Mouse (Mus musculus): Measurements from ENCODE around the gene Eid3. TPM values are rescaled to one million over a fixed set of nuclear protein-coding genes. Genes with fewer than 3 reads are reported as not detected.
A peak's percentile ranks its signal among the peaks of the same experiment; 100 is the strongest.

Eid3 gene
- polyA plus RNA-seq, 1 experiment: 0.09 TPM

DNA sequence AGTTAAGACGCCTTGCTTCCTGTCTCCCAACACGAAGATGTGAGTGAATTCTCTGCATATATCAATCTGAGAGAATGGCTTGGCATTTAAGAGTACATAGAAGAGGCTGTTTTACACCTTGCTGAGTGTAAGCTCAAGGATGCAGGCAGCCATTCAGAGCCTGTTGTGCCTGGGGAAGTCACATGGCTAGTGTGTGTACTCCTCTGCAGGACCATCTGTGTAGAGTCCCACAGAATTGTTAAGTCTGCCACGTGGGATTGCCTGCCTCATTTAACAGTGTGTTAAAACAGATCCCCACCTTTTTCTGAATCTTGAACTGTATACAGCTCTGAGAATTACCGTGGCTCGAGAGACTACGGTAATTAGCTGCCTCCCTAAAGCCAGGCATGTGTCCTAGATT, 39.9 kb upstream of the Eid3 start:
- Histone ChIP-seq H3K27ac (ENCODE audit: insufficient read depth, low read depth, low read length) (no peak overlapping the region), H3K36me3 (ENCODE audit: control insufficient read depth, insufficient read depth, low read length) (no peaks in the 10 kb centered on the region), H3K4me3 (ENCODE audit: insufficient read depth, low read depth, low read length) (no peak overlapping the region), H3K27me3 (replicated peaks; ENCODE audit: control insufficient read depth, insufficient read depth, low read length) (no peaks in the 10 kb centered on the region), H3K4me1 (ENCODE audit: control insufficient read depth, insufficient read depth, low read length) (no peaks in the 10 kb centered on the region)
- TF ChIP-seq CTCF (conservative IDR thresholded peaks at IDR 0.05; ENCODE audit: insufficient read depth, insufficient read length, low read depth, low read length): no peak
- no peak for TF ChIP-seq POLR2A (IDR thresholded peaks at IDR 0.05; ENCODE audit: low read depth, low read length)
- DNase-seq: no peak
- 37% methylated on average over 6 of the region's 6 CpGs for WGBS

DNA sequence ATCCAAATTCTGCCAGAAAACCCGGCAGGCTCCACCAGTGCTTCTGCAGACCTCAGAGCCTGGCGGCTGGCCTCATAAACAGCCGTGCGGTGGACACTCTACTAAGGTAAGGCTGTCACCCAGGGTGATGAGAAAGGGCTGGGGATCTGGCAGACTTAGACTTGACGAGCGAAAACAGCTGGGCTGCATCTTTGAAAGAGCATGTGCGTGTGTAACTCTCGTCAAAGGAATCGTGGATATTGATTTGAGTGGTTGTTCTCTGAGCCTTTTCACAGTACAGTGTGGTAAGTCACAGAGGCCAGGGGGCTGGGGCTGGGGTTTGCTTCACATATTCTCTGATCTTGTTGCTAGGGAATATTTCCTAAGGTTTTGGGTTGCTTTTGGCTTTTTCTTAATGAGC, 32.5 kb upstream of the Eid3 start, which contains the start of gene Txnrd1:
Txnrd1 (plus strand) TSS at position 26 of the 400 bp plus-strand sequence.
- H3K27ac ChIP-seq (ENCODE audit: insufficient read depth, low read depth, low read length): no peak within 1 kb of the TSS
- 75% methylated on average over 9 of the region's 9 CpGs for whole genome bisulfite sequencing
- H3K36me3 ChIP-seq (ENCODE audit: control insufficient read depth, insufficient read depth, low read length): no peaks in the 10 kb centered on the region
- H3K4me3 ChIP-seq (ENCODE audit: insufficient read depth, low read depth, low read length): no peak within 1 kb of the TSS
- no peaks in the 10 kb centered on the region for H3K4me1 ChIP-seq (ENCODE audit: control insufficient read depth, insufficient read depth, low read length)
- no peaks in the 10 kb centered on the region for H3K27me3 ChIP-seq (replicated peaks; ENCODE audit: control insufficient read depth, insufficient read depth, low read length)
- DNase-seq: no peak
- TF ChIP-seq POLR2A (IDR thresholded peaks at IDR 0.05; ENCODE audit: low read depth, low read length) (no peak), CTCF (conservative IDR thresholded peaks at IDR 0.05; ENCODE audit: insufficient read depth, insufficient read length, low read depth, low read length) (no peak)

DNA sequence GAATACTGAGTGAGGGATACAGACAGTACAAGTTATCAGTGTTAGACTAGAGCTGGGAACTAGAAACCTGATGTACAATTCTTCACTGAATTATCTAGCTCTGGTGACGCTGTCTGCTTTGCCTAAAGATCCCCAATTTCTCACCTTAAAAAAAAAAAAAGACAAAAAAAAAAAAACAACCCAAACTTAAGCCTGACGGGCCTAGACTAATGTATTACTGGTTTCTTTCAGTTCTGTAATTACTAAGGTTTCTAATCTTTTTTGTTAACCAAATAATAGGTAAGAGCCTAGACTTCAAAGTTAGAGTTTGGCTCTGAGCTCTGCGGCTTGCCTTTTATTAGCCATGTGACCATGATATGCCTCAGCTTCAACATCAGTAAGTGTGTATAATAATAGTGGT, 30.5 kb upstream of the Eid3 start:
- Histone ChIP-seq H3K27me3 (replicated peaks; ENCODE audit: control insufficient read depth, insufficient read depth, low read length) (no peaks in the 10 kb centered on the region), H3K4me1 (ENCODE audit: control insufficient read depth, insufficient read depth, low read length) (no peaks in the 10 kb centered on the region), H3K27ac (ENCODE audit: insufficient read depth, low read depth, low read length) (no peak overlapping the region), H3K4me3 (ENCODE audit: insufficient read depth, low read depth, low read length) (no peak overlapping the region), H3K36me3 (ENCODE audit: control insufficient read depth, insufficient read depth, low read length) (no peaks in the 10 kb centered on the region)
- 92% methylated on average over 3 of the region's 3 CpGs for WGBS
- no peak for DNase-seq
- TF ChIP-seq CTCF (conservative IDR thresholded peaks at IDR 0.05; ENCODE audit: insufficient read depth, insufficient read length, low read depth, low read length): no peak
- no peak for TF ChIP-seq POLR2A (IDR thresholded peaks at IDR 0.05; ENCODE audit: low read depth, low read length)

GRCm38 (mm10) chr10:82838390-82838789, 28.0 kb upstream of the Eid3 start:
- 53% methylated on average over 7 of the region's 7 CpGs for WGBS
- peak; percentile 32 for DNase-seq
- no peak overlapping the region for H3K4me3 ChIP-seq (ENCODE audit: insufficient read depth, low read depth, low read length)
- H3K4me1 ChIP-seq (ENCODE audit: control insufficient read depth, insufficient read depth, low read length): no peaks in the 10 kb centered on the region
- no peak overlapping the region for H3K27ac ChIP-seq (ENCODE audit: insufficient read depth, low read depth, low read length)
- no peaks in the 10 kb centered on the region for H3K27me3 ChIP-seq (replicated peaks; ENCODE audit: control insufficient read depth, insufficient read depth, low read length)
- TF ChIP-seq CTCF (conservative IDR thresholded peaks at IDR 0.05; ENCODE audit: insufficient read depth, insufficient read length, low read depth, low read length) (no peak), POLR2A (IDR thresholded peaks at IDR 0.05; ENCODE audit: low read depth, low read length) (no peak)
- H3K36me3 ChIP-seq (ENCODE audit: control insufficient read depth, insufficient read depth, low read length): no peaks in the 10 kb centered on the region

DNA sequence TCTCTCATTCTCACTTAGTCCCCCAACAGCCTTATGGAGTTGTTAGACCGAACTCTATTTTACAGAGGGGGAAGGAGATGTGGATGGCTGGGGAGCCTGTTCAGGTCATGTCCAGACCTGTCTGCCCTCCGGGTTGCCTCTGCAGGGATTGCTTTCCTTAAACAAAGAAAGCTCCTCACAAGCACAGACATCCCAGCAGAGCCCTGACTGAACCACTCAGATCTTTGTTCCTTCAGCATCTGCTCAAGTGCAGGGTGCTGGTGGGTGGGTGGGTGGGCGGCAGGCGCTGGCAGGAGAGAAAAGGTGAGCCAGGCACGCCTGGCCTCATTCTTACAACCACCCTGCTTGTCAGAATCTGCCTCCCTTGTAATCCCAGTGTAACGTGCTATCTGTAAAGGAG, 22.3 kb upstream of the Eid3 start:
- WGBS: 67% methylated on average over 6 of the region's 6 CpGs
- no peak overlapping the region for H3K4me3 ChIP-seq (ENCODE audit: insufficient read depth, low read depth, low read length)
- no peaks in the 10 kb centered on the region for H3K27me3 ChIP-seq (replicated peaks; ENCODE audit: control insufficient read depth, insufficient read depth, low read length)
- TF ChIP-seq POLR2A (IDR thresholded peaks at IDR 0.05; ENCODE audit: low read depth, low read length) (no peak), CTCF (conservative IDR thresholded peaks at IDR 0.05; ENCODE audit: insufficient read depth, insufficient read length, low read depth, low read length) (no peak)
- DNase-seq: no peak
- H3K36me3 ChIP-seq (ENCODE audit: control insufficient read depth, insufficient read depth, low read length): no peaks in the 10 kb centered on the region
- no peak overlapping the region for H3K27ac ChIP-seq (ENCODE audit: insufficient read depth, low read depth, low read length)
- peaks cover 7% of the 10 kb centered on the region; the same call in 1 of the 2 replicates for H3K4me1 ChIP-seq (ENCODE audit: control insufficient read depth, insufficient read depth, low read length)

- Histone ChIP-seq H3K36me3 (ENCODE audit: control insufficient read depth, insufficient read depth, low read length) (no peaks in the 10 kb centered on the region), H3K27me3 (replicated peaks; ENCODE audit: control insufficient read depth, insufficient read depth, low read length) (no peaks in the 10 kb centered on the region), H3K4me1 (ENCODE audit: control insufficient read depth, insufficient read depth, low read length) (peaks cover 7% of the 10 kb centered on the region; the same call in 1 of the 2 replicates), H3K27ac (ENCODE audit: insufficient read depth, low read depth, low read length) (no peak overlapping the region), H3K4me3 (ENCODE audit: insufficient read depth, low read depth, low read length) (no peak overlapping the region)
- DNase-seq: no peak
- no peak for TF ChIP-seq CTCF (conservative IDR thresholded peaks at IDR 0.05; ENCODE audit: insufficient read depth, insufficient read length, low read depth, low read length)
- no peak for TF ChIP-seq POLR2A (IDR thresholded peaks at IDR 0.05; ENCODE audit: low read depth, low read length)
- WGBS: 67% methylated on average over 8 of the region's 8 CpGs
Measured at GRCm38 (mm10) chr10:82844731-82845130, 21.7 kb upstream of the Eid3 start.

DNA sequence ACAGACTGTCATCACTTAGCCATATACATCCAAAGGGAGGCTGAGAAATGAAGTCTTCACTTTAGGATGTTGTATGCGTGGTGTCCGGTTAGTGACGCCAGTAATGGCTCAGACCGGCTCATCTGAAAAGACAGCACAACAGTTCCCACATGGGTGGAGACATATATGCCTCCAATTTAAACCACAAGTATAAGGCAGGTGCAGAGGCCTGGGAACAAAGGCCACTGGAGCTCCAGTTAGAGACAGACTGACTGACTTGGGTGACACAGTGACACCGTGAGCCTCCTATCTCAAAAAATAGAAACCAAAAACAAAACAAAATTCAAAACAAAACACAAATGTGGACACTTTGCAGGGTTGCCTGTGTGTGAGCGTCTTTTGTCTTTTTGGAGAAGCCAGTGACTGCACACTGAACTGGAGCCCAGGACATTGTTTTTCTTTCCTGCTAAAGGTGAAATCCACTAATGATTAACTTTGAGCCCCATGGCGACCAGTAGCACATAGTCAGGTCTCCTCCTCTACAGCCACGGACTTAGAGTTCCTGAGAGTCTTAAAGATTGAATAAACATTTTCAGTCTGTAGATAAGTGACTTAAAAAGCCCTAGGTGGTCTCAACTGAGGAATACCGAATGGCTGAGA, 18.5 kb upstream of the Eid3 start:
- H3K4me3 ChIP-seq (ENCODE audit: insufficient read depth, low read depth, low read length): no peak overlapping the region
- H3K4me1 ChIP-seq (ENCODE audit: control insufficient read depth, insufficient read depth, low read length): peaks cover 7% of the 10 kb centered on the region; the same call in 1 of the 2 replicates
- H3K27me3 ChIP-seq (replicated peaks; ENCODE audit: control insufficient read depth, insufficient read depth, low read length): no peaks in the 10 kb centered on the region
- H3K27ac ChIP-seq (ENCODE audit: insufficient read depth, low read depth, low read length): peak overlapping the region; percentile 12; the same call in 1 of the 2 replicates
- TF ChIP-seq POLR2A (IDR thresholded peaks at IDR 0.05; ENCODE audit: low read depth, low read length) (no peak), CTCF (conservative IDR thresholded peaks at IDR 0.05; ENCODE audit: insufficient read depth, insufficient read length, low read depth, low read length) (no peak)
- H3K36me3 ChIP-seq (ENCODE audit: control insufficient read depth, insufficient read depth, low read length): no peaks in the 10 kb centered on the region
- peak; percentile 81 for DNase-seq
- WGBS: 52% methylated on average over 9 of the region's 9 CpGs

All from kidney, adult 2 months (tissue).